Mouse (Mus musculus): ENCODE results near the gene Hist1h3c. TPM values are rescaled to one million over a fixed set of nuclear protein-coding genes. Genes with fewer than 3 reads are reported as not detected.

Gene Hist1h3c
- polyA plus RNA-seq, 1 experiment from 2014 or later = 10.6 TPM

DNA sequence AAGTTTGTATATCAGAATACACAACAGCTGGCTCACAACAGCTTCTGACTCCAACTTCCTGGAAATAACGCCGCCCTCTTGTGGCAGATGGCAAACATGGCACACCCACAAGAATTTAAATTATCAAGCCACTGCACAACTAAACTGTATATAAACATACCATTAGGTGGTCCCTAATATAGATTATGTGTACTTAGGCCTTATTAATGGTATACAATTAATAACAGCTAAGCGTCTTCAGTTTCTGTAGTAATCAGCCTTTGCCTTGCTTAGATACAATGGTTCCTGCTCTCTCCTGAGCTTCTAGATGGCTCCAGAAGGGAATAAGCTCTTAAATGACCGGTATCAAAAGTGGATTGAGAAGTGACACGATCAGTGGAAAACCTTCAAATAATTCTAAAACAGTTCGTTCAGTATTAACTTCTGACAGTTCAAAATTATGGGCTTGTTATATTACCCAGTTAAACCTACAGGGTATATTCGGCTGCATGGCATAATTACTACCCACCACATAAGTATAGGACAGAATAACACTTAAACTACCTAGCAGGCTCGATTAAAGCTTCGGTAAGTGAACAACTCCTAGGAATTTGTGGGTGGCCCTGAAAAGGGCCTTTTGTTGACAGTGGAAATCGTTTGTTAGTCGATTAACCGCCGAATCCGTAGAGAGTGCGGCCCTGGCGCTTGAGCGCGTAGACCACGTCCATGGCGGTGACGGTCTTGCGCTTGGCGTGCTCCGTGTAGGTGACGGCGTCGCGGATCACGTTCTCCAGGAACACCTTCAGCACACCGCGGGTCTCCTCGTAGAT, 47.7 kb downstream of the Hist1h3c start:
- Histone ChIP-seq H3K36me3 (ENCODE audit: control insufficient read depth, insufficient read depth, low read length) (no peaks in the 10 kb centered on the region), H3K4me3 (ENCODE audit: low read depth, low read length) (peak overlapping the region; percentile 36), H3K9ac (ENCODE audit: low read length) (peak overlapping the region; percentile 43), H3K4me2 (ENCODE audit: low read depth, low read length, severe bottlenecking) (peak overlapping the region; percentile 45), H3K27ac (ENCODE audit: low read depth, low read length) (peak overlapping the region; percentile 81), H3K27me3 (ENCODE audit: control insufficient read depth, insufficient read depth, low read length) (no peaks in the 10 kb centered on the region), H3K9me3 (ENCODE audit: control insufficient read depth, low read length) (no peaks in the 10 kb centered on the region), H3K4me1 (replicated peaks; ENCODE audit: control insufficient read depth, insufficient read depth, low read length) (no peaks in the 10 kb centered on the region)
- WGBS = under 1% methylated on average over 23 of the region's 32 CpGs
- ATAC-seq (replicated peaks; ENCODE audit: low FRiP score) (peak; percentile 64), DNase-seq (ENCODE audit: low spot score) (peak; percentile 80)

DNA sequence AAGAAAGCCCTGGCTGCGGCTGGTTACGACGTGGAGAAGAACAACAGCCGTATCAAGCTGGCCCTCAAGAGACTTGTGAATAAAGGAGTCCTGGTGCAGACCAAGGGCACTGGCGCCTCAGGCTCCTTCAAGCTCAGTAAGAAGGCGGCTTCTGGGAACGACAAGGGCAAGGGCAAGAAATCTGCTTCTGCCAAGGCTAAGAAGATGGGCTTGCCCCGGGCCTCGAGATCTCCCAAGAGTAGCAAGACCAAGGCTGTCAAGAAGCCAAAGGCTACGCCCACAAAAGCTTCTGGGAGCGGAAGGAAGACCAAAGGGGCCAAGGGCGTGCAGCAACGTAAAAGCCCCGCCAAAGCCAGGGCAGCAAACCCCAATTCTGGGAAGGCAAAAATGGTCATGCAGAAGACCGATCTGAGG, 49.3 kb downstream of the Hist1h3c start:
- H3K4me2 ChIP-seq (ENCODE audit: low read depth, low read length, severe bottlenecking) = no peak overlapping the region

DNA sequence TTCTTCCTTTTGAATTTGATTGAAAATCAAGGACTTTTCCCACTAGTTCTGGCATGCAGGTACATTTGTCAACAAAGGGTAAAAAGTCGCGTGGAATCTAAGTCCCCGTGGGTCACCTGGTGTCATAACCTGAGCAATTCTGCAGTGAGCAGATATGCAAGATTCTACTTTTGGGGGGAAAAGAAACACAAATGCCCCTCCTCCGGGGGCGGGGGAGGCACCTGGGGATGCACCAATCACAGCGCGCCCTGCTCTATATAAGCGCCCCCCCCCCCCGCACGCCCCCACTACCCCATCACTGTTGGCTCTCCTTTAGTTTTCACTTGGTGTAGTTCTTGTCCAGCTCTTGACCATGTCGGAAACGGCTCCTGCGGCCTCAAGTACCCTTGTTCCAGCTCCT, 49.9 kb downstream of the Hist1h3c start, which contains the start of gene Hist1h1t:
TSS of gene Hist1h1t (plus strand) at position 301 of the 400 bp plus-strand sequence.
- ATAC-seq (replicated peaks; ENCODE audit: low FRiP score) (no peak), DNase-seq (ENCODE audit: low spot score) (no peak)
- no peak within 1 kb of the TSS for H3K4me3 ChIP-seq (ENCODE audit: low read depth, low read length)
- H3K4me1 ChIP-seq (replicated peaks; ENCODE audit: control insufficient read depth, insufficient read depth, low read length) = no peaks in the 10 kb centered on the region
- no peaks in the 10 kb centered on the region for H3K36me3 ChIP-seq (ENCODE audit: control insufficient read depth, insufficient read depth, low read length)
- H3K9me3 ChIP-seq (ENCODE audit: control insufficient read depth, low read length) = no peaks in the 10 kb centered on the region
- no peak within 1 kb of the TSS for H3K27ac ChIP-seq (ENCODE audit: low read depth, low read length)
- H3K4me2 ChIP-seq (ENCODE audit: low read depth, low read length, severe bottlenecking) = no peak within 1 kb of the TSS
- no peak within 1 kb of the TSS for H3K9ac ChIP-seq (ENCODE audit: low read length)
- 52% methylated on average over 13 of the region's 13 CpGs for WGBS
- no peaks in the 10 kb centered on the region for H3K27me3 ChIP-seq (ENCODE audit: control insufficient read depth, insufficient read depth, low read length)

More for the DNA sequence above, 49.3 kb downstream of the Hist1h3c start:
- H3K9me3 ChIP-seq (ENCODE audit: control insufficient read depth, low read length) = no peaks in the 10 kb centered on the region
- H3K4me3 ChIP-seq (ENCODE audit: low read depth, low read length) = no peak overlapping the region
- no peaks in the 10 kb centered on the region for H3K27me3 ChIP-seq (ENCODE audit: control insufficient read depth, insufficient read depth, low read length)
- no peak overlapping the region for H3K27ac ChIP-seq (ENCODE audit: low read depth, low read length)
- WGBS = 64% methylated on average over 15 of the region's 15 CpGs
- DNase-seq (ENCODE audit: low spot score) (peak; percentile 52), ATAC-seq (replicated peaks; ENCODE audit: low FRiP score) (no peak)
- H3K36me3 ChIP-seq (ENCODE audit: control insufficient read depth, insufficient read depth, low read length) = no peaks in the 10 kb centered on the region
- no peaks in the 10 kb centered on the region for H3K4me1 ChIP-seq (replicated peaks; ENCODE audit: control insufficient read depth, insufficient read depth, low read length)
- no peak overlapping the region for H3K9ac ChIP-seq (ENCODE audit: low read length)

Small RNA genes lying within 50 kb of the gene (microRNA-seq; reads per million reads assigned to microRNA genes)
- gene Gm44314 (ENCODE audit: insufficient number of aligned reads) = not detected
- gene Gm44484 (ENCODE audit: insufficient number of aligned reads) = not detected

Other genes with a start within 250 kb of the Hist1h3c start
- gene Hist1h4h, start 214.6 kb downstream of the Hist1h3c start, polyA plus RNA-seq (2014; fragmentation: Nextera tagmentation; extraction: Ambion mirVana) = 2.0 and 4.9 TPM in 2 replicates
- 7.7 and 9.3 TPM in 2 replicates for gene Hist1h2af, start 211.7 kb downstream of the Hist1h3c start, polyA plus RNA-seq (2014; fragmentation: Nextera tagmentation; extraction: Ambion mirVana)
- gene Hist1h3g, start 210.2 kb downstream of the Hist1h3c start, polyA plus RNA-seq (2014; fragmentation: Nextera tagmentation; extraction: Ambion mirVana) = 5.2 and 5.7 TPM in 2 replicates
- 0.85 and 1.2 TPM in 2 replicates for gene Hist1h2bh, start 202.2 kb downstream of the Hist1h3c start, polyA plus RNA-seq (2014; fragmentation: Nextera tagmentation; extraction: Ambion mirVana)
- gene Hist1h3f, start 201.6 kb downstream of the Hist1h3c start, polyA plus RNA-seq (2014; fragmentation: Nextera tagmentation; extraction: Ambion mirVana) = 0.92 and 1.4 TPM in 2 replicates
- 1.2 and 1.3 TPM in 2 replicates for gene Hist1h4f, start 194.0 kb downstream of the Hist1h3c start, polyA plus RNA-seq (2014; fragmentation: Nextera tagmentation; extraction: Ambion mirVana)
- 0.87 and 0.92 TPM in 2 replicates for gene Hist1h1d, start 192.3 kb downstream of the Hist1h3c start, polyA plus RNA-seq (2014; fragmentation: Nextera tagmentation; extraction: Ambion mirVana)
- 6.7 and 10.4 TPM in 2 replicates for gene Hist1h3e, start 183.2 kb downstream of the Hist1h3c start, polyA plus RNA-seq (2014; fragmentation: Nextera tagmentation; extraction: Ambion mirVana)
- 96.4 and 102 TPM in 2 replicates for gene Hist1h2ae, start 174.4 kb downstream of the Hist1h3c start, polyA plus RNA-seq (2014; fragmentation: Nextera tagmentation; extraction: Ambion mirVana)
- 7.4 and 10.0 TPM in 2 replicates for gene Hist1h2bg, start 174.2 kb downstream of the Hist1h3c start, polyA plus RNA-seq (2014; fragmentation: Nextera tagmentation; extraction: Ambion mirVana)
- 4.5 and 5.9 TPM in 2 replicates for gene Hist1h2bf, start 171.4 kb downstream of the Hist1h3c start, polyA plus RNA-seq (2014; fragmentation: Nextera tagmentation; extraction: Ambion mirVana)
- gene Hist1h2ad, start 171.2 kb downstream of the Hist1h3c start, polyA plus RNA-seq (2014; fragmentation: Nextera tagmentation; extraction: Ambion mirVana) = 2.5 and 3.0 TPM in 2 replicates
- 11.9 and 13.9 TPM in 2 replicates for gene Hist1h3d, start 169.8 kb downstream of the Hist1h3c start, polyA plus RNA-seq (2014; fragmentation: Nextera tagmentation; extraction: Ambion mirVana)
- gene Hist1h4d, start 164.0 kb downstream of the Hist1h3c start, polyA plus RNA-seq (2014; fragmentation: Nextera tagmentation; extraction: Ambion mirVana) = 132 and 133 TPM in 2 replicates
- gene Hist1h2be, start 124.5 kb downstream of the Hist1h3c start, polyA plus RNA-seq (2014; fragmentation: Nextera tagmentation; extraction: Ambion mirVana) = 4.0 and 4.6 TPM in 2 replicates
- gene Hist1h1e, start 123.0 kb downstream of the Hist1h3c start, polyA plus RNA-seq (2014; fragmentation: Nextera tagmentation; extraction: Ambion mirVana) = 27.3 and 27.7 TPM in 2 replicates
- gene Hist1h2ac, start 61.7 kb downstream of the Hist1h3c start, polyA plus RNA-seq (2014; fragmentation: Nextera tagmentation; extraction: Ambion mirVana) = 1.1 and 1.2 TPM in 2 replicates
- gene Hist1h2bc, start 61.4 kb downstream of the Hist1h3c start, polyA plus RNA-seq (2014; fragmentation: Nextera tagmentation; extraction: Ambion mirVana) = 23.4 and 25.3 TPM in 2 replicates
- 0.51 TPM in 1 of 2 replicates, not detected in the other for gene Hist1h1t, start 49.8 kb downstream of the Hist1h3c start, polyA plus RNA-seq (2014; fragmentation: Nextera tagmentation; extraction: Ambion mirVana)
- 6.0 and 6.8 TPM in 2 replicates for gene Hist1h4c, start 47.1 kb downstream of the Hist1h3c start, polyA plus RNA-seq (2014; fragmentation: Nextera tagmentation; extraction: Ambion mirVana)
- 2.2 TPM in 2 replicates for gene Hfe, start 34.7 kb downstream of the Hist1h3c start, polyA plus RNA-seq (2014; fragmentation: Nextera tagmentation; extraction: Ambion mirVana)
- 14.5 and 15.2 TPM in 2 replicates for gene Hist1h1c, start 6.8 kb downstream of the Hist1h3c start, polyA plus RNA-seq (2014; fragmentation: Nextera tagmentation; extraction: Ambion mirVana)
- 2.6 and 3.4 TPM in 2 replicates for gene Hist1h2bb, start 1.1 kb upstream of the Hist1h3c start, polyA plus RNA-seq (2014; fragmentation: Nextera tagmentation; extraction: Ambion mirVana)
- gene Hist1h2ab, start 5.5 kb upstream of the Hist1h3c start, polyA plus RNA-seq (2014; fragmentation: Nextera tagmentation; extraction: Ambion mirVana) = 59.7 and 63.1 TPM in 2 replicates
- 11.7 and 15.4 TPM in 2 replicates for gene Hist1h3b, start 6.7 kb upstream of the Hist1h3c start, polyA plus RNA-seq (2014; fragmentation: Nextera tagmentation; extraction: Ambion mirVana)
- gene Hist1h4b, start 11.4 kb upstream of the Hist1h3c start, polyA plus RNA-seq (2014; fragmentation: Nextera tagmentation; extraction: Ambion mirVana) = 4.7 and 5.9 TPM in 2 replicates
- gene Hist1h4a, start 15.6 kb upstream of the Hist1h3c start, polyA plus RNA-seq (2014; fragmentation: Nextera tagmentation; extraction: Ambion mirVana) = 0.95 TPM in 1 of 2 replicates, not detected in the other
- gene Hist1h3a, start 16.8 kb upstream of the Hist1h3c start, polyA plus RNA-seq (2014; fragmentation: Nextera tagmentation; extraction: Ambion mirVana) = 2.9 and 5.4 TPM in 2 replicates
- gene Hist1h1a, start 18.1 kb upstream of the Hist1h3c start, polyA plus RNA-seq (2014; fragmentation: Nextera tagmentation; extraction: Ambion mirVana) = 2.7 and 4.0 TPM in 2 replicates
- gene Trim38, start 24.3 kb upstream of the Hist1h3c start, polyA plus RNA-seq (2014; fragmentation: Nextera tagmentation; extraction: Ambion mirVana) = 0.13 TPM in 1 of 2 replicates, not detected in the other
- gene Slc17a2, start 61.4 kb upstream of the Hist1h3c start, polyA plus RNA-seq (2014; fragmentation: Nextera tagmentation; extraction: Ambion mirVana) = not detected in 2 replicates
- gene Slc17a3, start 93.8 kb upstream of the Hist1h3c start, polyA plus RNA-seq (2014; fragmentation: Nextera tagmentation; extraction: Ambion mirVana) = not detected in 2 replicates
- gene Slc17a1, start 122.1 kb upstream of the Hist1h3c start, polyA plus RNA-seq (2014; fragmentation: Nextera tagmentation; extraction: Ambion mirVana) = not detected in 2 replicates
- not detected in 2 replicates for gene Slc17a4, start 169.4 kb upstream of the Hist1h3c start, polyA plus RNA-seq (2014; fragmentation: Nextera tagmentation; extraction: Ambion mirVana)
- not detected in 2 replicates for gene Hist1h2ba, start 188.6 kb upstream of the Hist1h3c start, polyA plus RNA-seq (2014; fragmentation: Nextera tagmentation; extraction: Ambion mirVana)
- not detected in 2 replicates for gene Hist1h2aa, start 188.9 kb upstream of the Hist1h3c start, polyA plus RNA-seq (2014; fragmentation: Nextera tagmentation; extraction: Ambion mirVana)
- gene Scgn, start 245.6 kb upstream of the Hist1h3c start, polyA plus RNA-seq (2014; fragmentation: Nextera tagmentation; extraction: Ambion mirVana) = 0.57 and 0.73 TPM in 2 replicates